Mouse (Mus musculus) brain, embryonic 14.5 days (tissue): Measurements from ENCODE around the gene Aaed1.

ENCODE experiments used
- CTCF ChIP-seq: fragments of 200-500 bp; IDR thresholded peaks from 2 replicates; pipeline ENCODE4 v1.5.1; 2012; ENCODE audit warnings: inconsistent platforms, mild to moderate bottlenecking, moderate library complexity, borderline replicate concordance; ENCODE audit not compliant: insufficient read depth, insufficient read length; ENCODE audit errors: extremely low read depth
- POLR2A ChIP-seq: fragments of 200-500 bp; IDR thresholded peaks from 2 replicates; pipeline ENCODE4 v1.6.1; 2012; ENCODE audit warnings: mild to moderate bottlenecking, inconsistent platforms, borderline replicate concordance; ENCODE audit not compliant: poor library complexity, insufficient read depth, insufficient read length, severe bottlenecking; ENCODE audit errors: extremely low read depth

DNA sequence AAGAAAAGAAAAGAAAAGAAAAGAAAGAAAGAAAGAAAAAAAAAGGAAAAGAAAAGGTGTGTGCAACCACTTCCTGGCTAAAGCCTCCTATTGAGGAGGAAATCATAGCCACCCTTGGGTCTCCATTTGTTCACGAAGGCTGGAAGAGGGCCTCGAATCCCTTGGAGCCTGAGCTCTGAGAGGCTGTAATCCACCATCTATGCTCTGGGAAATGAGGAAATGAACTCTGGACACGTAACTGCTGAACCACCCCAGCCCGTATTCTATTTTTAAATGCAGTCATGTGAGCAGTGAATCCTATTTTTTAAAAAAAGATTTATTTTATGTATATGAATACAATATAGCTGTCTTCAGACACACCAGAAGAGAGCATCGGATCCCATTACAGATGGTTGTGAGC lies 31.6 kb downstream of the Aaed1 start:
- no peak for TF ChIP-seq POLR2A
- no peak for TF ChIP-seq CTCF
